Comparison of ENCODE assay signal across 31 mouse cellular contexts in the genomic region with DNA sequence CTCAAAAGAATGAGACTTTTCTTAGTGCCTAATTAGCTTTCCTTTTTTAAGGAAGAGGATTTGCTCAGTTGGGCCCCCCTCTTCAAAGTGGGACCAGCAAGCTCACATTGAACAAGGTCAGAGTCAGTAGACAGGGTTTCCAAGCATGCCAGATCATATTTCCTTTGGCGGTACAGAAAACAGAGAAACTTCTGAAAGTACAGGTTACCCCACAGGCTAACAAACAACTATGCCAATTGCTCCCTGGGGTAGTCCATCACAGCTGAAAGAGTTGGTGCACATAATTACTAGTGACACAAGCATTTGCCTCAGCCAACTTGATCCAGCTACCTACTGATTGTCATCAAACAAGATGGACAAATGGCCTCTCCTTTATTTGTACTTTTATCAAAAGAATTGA.
DNase-seq lines count a peak whose midpoint lies in the region; ATAC-seq and TF ChIP-seq lines count a peak whose summit lies in the region.
"Had no signal": no experiment of that assay in that cellular context is flagged by ENCODE, and none has a peak within 500 bp of the region (broad histone marks: within the 10 kb centered on the region; RNA-seq: fewer than 3 reads in every experiment).

No protein-coding gene starts in this region.

- peak; percentile 71 for ATAC-seq in forebrain, embryonic 11.5 days (replicated peaks; ENCODE audit: low FRiP score)
- ATAC-seq in forebrain, postnatal 0 days: no peak
- ATAC-seq: intestine, postnatal 0 days had no signal

- DNase-seq in forebrain, embryonic 11.5 days (ENCODE audit: low spot score): no peak
- no peak for DNase-seq in forebrain, postnatal 0 days
- DNase-seq in left cerebral cortex, postnatal 4 days: peak; percentile 17
- no peak for DNase-seq in left cerebral cortex, adult 9 months (ENCODE audit: low spot score in 2 of 2)
- peak; percentile 12 for DNase-seq in embryo, embryonic 11 days
- peak; percentile 10 for DNase-seq in retina, postnatal 1 day
- no peak for DNase-seq in MN1 (ENCODE audit: low spot score)
- DNase-seq in urinary bladder, adult 18-20 months (ENCODE audit: low spot score in 2 of 2): no peak
- DNase-seq: adrenal gland, adult 2 months; adrenal gland, postnatal 36 days; cerebellum, adult 2 months; gastrocnemius, postnatal 25 days; heart, adult 11 months; kidney, adult 9 months; kidney, postnatal 25 days; liver, embryonic 13.5 days; lung, adult 2 months; lung, postnatal 10 days; midbrain, embryonic 14.5 days; right cerebral cortex, adult 18-20 months; spleen, adult 18-20 months; thymus, postnatal 14 days had no signal

- no peaks in the 10 kb centered on the region for H3K9me3 ChIP-seq in forebrain, embryonic 11.5 days (ENCODE audit: control insufficient read depth, low read length)
- H3K9me3 ChIP-seq in forebrain, postnatal 0 days (ENCODE audit: low read length): no peaks in the 10 kb centered on the region
- H3K9me3 ChIP-seq: heart, embryonic 10.5 days; heart, embryonic 15.5 days; limb, embryonic 10.5 days; limb, embryonic 15.5 days; liver, embryonic 13.5 days; neural tube, embryonic 15.5 days had no signal

- H3K4me3 ChIP-seq in forebrain, embryonic 11.5 days (ENCODE audit: low read depth, low read length): no peak overlapping the region
- no peak overlapping the region for H3K4me3 ChIP-seq in forebrain, postnatal 0 days (ENCODE audit: low read depth, low read length)
- H3K4me3 ChIP-seq: erythroblast, embryonic 14.5 days; heart, embryonic 10.5 days; heart, embryonic 15.5 days; layer of hippocampus, adult 2 months; limb, embryonic 10.5 days; limb, embryonic 15.5 days; liver, embryonic 13.5 days; neural tube, embryonic 15.5 days had no signal

- intact Hi-C loops in left cerebral cortex, postnatal 4 days (cut with DNase I): no loop called here

- no peak overlapping the region for H3K27ac ChIP-seq in forebrain, embryonic 11.5 days (ENCODE audit: low read depth, low read length)
- H3K27ac ChIP-seq in forebrain, postnatal 0 days (ENCODE audit: low read depth, low read length): no peak overlapping the region
- H3K27ac ChIP-seq: heart, embryonic 10.5 days; heart, embryonic 15.5 days; layer of hippocampus, adult 2 months; limb, embryonic 10.5 days; limb, embryonic 15.5 days; liver, embryonic 13.5 days; macrophage; neural tube, embryonic 15.5 days had no signal

- no peaks in the 10 kb centered on the region for H3K36me3 ChIP-seq in forebrain, embryonic 11.5 days (ENCODE audit: control insufficient read depth, insufficient read depth, low read length)
- no peaks in the 10 kb centered on the region for H3K36me3 ChIP-seq in forebrain, postnatal 0 days (ENCODE audit: insufficient read depth)
- H3K36me3 ChIP-seq: heart, embryonic 10.5 days; heart, embryonic 15.5 days; limb, embryonic 10.5 days; limb, embryonic 15.5 days; liver, embryonic 13.5 days; neural tube, embryonic 15.5 days had no signal

- TF ChIP-seq CTCF in forebrain, postnatal 0 days (IDR thresholded peaks at IDR 0.05; ENCODE audit: low read depth): no peak

- peaks cover 4% of the 10 kb centered on the region; the same call in 1 of the 2 replicates for H3K27me3 ChIP-seq in forebrain, embryonic 11.5 days (ENCODE audit: control insufficient read depth, insufficient read depth, low read length)
- H3K27me3 ChIP-seq in forebrain, postnatal 0 days (ENCODE audit: insufficient read depth, low read length): no peaks in the 10 kb centered on the region
- H3K27me3 ChIP-seq: heart, embryonic 15.5 days; limb, embryonic 15.5 days; liver, embryonic 13.5 days; neural tube, embryonic 15.5 days had no signal

- no peak overlapping the region for H3K4me2 ChIP-seq in forebrain, embryonic 11.5 days (ENCODE audit: low read depth, low read length, severe bottlenecking)
- H3K4me2 ChIP-seq in forebrain, postnatal 0 days (ENCODE audit: low read depth): no peak overlapping the region
- H3K4me2 ChIP-seq: heart, embryonic 15.5 days; limb, embryonic 15.5 days; liver, embryonic 13.5 days; neural tube, embryonic 15.5 days had no signal

- no peak overlapping the region for H3K9ac ChIP-seq in forebrain, embryonic 11.5 days (ENCODE audit: low read length)
- H3K9ac ChIP-seq in forebrain, postnatal 0 days: no peak overlapping the region
- H3K9ac ChIP-seq: heart, embryonic 15.5 days; limb, embryonic 15.5 days; liver, embryonic 13.5 days; neural tube, embryonic 15.5 days had no signal

- peaks cover 2% of the 10 kb centered on the region; the same call in 1 of the 2 replicates for H3K4me1 ChIP-seq in forebrain, embryonic 11.5 days (replicated peaks; ENCODE audit: control insufficient read depth, insufficient read depth, low read length)
- H3K4me1 ChIP-seq in forebrain, postnatal 0 days (ENCODE audit: insufficient read depth): no peaks in the 10 kb centered on the region
- H3K4me1 ChIP-seq: heart, embryonic 10.5 days; heart, embryonic 15.5 days; limb, embryonic 15.5 days; liver, embryonic 13.5 days; neural tube, embryonic 15.5 days had no signal

- 15% methylated on average over 1 of the region's 1 CpGs for WGBS in forebrain, embryonic 11.5 days
- 9% methylated on average over 1 of the region's 1 CpGs for WGBS in forebrain, postnatal 0 days

Comparison
In these comparisons a context has a peak if more than half of its experiments do, and no peak if none do; other contexts are left out.
1. DNase-seq: peak in left cerebral cortex, postnatal 4 days (single experiment), embryo, embryonic 11 days (single experiment) and retina, postnatal 1 day (single experiment); none in forebrain, embryonic 11.5 days (single experiment), forebrain, postnatal 0 days (single experiment), left cerebral cortex, adult 9 months (0 of 2), MN1 (single experiment) and urinary bladder, adult 18-20 months (0 of 2).